Mouse (Mus musculus): Measurements from ENCODE around the gene Olfr213. TPM values are rescaled to one million over a fixed set of nuclear protein-coding genes. Genes with fewer than 3 reads are reported as not detected.

Gene Olfr213
- polyA plus RNA-seq, 1 experiment from 2014 or later: not detected

Other genes with a start within 250 kb of the Olfr213 start
- gene March8, start 200.4 kb upstream of the Olfr213 start, polyA plus RNA-seq (2015; fragmentation: Nextera tagmentation; extraction: Ambion mirVana): 52.3 and 55.7 TPM in 2 replicates
- 0.34 and 0.70 TPM in 2 replicates for gene Alox5, start 77.3 kb upstream of the Olfr213 start, polyA plus RNA-seq (2015; fragmentation: Nextera tagmentation; extraction: Ambion mirVana)
- not detected in 2 replicates for gene Olfr211, start 49.4 kb upstream of the Olfr213 start, polyA plus RNA-seq (2015; fragmentation: Nextera tagmentation; extraction: Ambion mirVana)
- not detected in 2 replicates for gene Olfr212, start 31.9 kb upstream of the Olfr213 start, polyA plus RNA-seq (2015; fragmentation: Nextera tagmentation; extraction: Ambion mirVana)
- gene Gm5580, start 12.7 kb downstream of the Olfr213 start, polyA plus RNA-seq (2015; fragmentation: Nextera tagmentation; extraction: Ambion mirVana): 0.33 and 0.52 TPM in 2 replicates
- gene Olfr214, start 15.8 kb downstream of the Olfr213 start, polyA plus RNA-seq (2015; fragmentation: Nextera tagmentation; extraction: Ambion mirVana): not detected in 2 replicates
- not detected in 2 replicates for gene Olfr215, start 45.7 kb downstream of the Olfr213 start, polyA plus RNA-seq (2015; fragmentation: Nextera tagmentation; extraction: Ambion mirVana)
- 218 and 222 TPM in 2 replicates for gene Zfp422, start 90.5 kb downstream of the Olfr213 start, polyA plus RNA-seq (2015; fragmentation: Nextera tagmentation; extraction: Ambion mirVana)
- 7.2 and 8.1 TPM in 2 replicates for gene Depp1, start 112.2 kb downstream of the Olfr213 start, polyA plus RNA-seq (2015; fragmentation: Nextera tagmentation; extraction: Ambion mirVana)
- gene Rassf4, start 135.5 kb downstream of the Olfr213 start, polyA plus RNA-seq (2015; fragmentation: Nextera tagmentation; extraction: Ambion mirVana): 9.9 and 10.2 TPM in 2 replicates
- 0.36 and 1.4 TPM in 2 replicates for gene Tmem72, start 178.5 kb downstream of the Olfr213 start, polyA plus RNA-seq (2015; fragmentation: Nextera tagmentation; extraction: Ambion mirVana)